Mouse (Mus musculus): Measurements from ENCODE around the gene D630045J12Rik.

The D630045J12Rik gene

DNA sequence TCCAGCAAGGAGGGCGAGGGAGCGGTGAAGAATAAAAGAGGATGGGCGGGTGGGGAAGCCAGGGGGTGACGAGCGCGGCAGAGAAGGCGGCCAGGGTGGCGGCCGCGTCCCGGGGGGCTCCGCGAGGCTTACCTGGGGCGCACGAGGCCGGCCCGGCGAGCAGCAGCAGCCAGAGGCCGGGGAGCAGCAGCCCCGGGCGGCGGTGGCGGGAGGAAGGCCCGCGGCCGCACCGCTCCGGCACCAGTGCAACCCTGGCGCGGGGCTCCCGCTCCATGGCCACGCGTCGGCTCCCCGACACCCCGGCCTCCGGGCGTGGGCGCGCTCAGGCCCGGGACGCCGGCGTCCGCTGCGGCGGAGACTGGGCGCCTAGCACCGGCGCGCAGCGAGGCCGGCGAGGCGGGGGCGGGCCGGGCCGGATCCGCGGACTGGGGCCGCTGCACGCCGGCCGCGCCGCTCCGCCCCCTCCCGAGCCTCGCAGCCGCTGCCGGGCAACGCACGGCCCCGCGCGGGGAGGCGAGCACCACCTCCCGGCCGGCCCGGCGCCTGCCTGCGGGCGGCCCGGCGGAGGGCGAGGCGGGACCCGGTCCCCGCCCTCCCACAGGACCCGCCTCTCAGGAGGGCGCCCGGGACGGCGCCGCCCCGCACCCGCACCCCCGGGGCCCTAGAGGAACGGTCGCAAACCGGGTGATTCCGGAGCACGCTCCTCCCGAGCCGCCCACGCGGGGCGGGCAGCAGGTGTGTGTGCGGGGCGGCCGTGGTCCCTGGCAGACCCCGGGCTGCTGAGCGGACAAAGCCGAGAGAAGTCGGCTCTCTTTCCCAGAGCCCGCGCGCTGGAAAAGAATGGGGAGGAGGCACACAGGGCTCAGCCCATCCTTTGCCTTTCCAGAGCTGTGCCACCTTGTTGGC, at the start of gene D630045J12Rik:
TSS of gene D630045J12Rik (minus strand) at position 274 of the 906 bp plus-strand sequence.
- peak; percentile 62 for DNase-seq

DNA sequence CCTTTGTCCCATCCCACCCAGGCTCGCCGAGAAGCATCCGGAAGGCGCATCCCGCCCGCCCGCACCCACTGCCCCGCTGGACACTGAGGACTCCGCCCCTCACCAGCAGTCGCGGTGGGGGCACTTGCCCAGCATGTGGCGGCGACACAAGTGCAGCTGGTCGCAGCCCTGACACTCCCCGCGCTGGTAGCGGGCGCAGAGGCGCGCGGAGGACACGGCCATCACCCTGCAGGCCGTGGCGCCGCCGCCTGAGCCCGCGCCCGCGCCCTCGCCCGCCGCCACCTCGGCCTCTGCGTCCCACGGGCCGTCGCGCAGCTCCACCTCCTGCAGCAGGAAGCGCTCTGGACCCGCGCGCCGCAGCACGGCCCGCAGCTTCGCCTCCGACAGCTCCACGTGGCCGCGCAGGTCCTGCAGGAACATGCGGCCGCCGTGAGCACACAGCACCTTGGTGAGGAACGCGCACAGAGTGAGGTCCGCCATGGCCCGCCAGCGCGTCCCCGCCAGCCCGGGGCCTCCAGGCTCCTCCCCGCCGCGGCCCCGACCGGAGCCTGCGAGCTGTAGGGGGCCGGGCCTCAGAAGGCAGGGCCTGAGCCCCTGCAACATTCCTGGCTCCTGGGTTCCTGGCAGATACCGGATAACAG, 45.1 kb upstream of the D630045J12Rik start, which contains the start of gene Zc3hav1l:
TSS of gene Zc3hav1l (minus strand) at position 499 of the 641 bp plus-strand sequence.
- DNase-seq: peak; percentile 70

DNA sequence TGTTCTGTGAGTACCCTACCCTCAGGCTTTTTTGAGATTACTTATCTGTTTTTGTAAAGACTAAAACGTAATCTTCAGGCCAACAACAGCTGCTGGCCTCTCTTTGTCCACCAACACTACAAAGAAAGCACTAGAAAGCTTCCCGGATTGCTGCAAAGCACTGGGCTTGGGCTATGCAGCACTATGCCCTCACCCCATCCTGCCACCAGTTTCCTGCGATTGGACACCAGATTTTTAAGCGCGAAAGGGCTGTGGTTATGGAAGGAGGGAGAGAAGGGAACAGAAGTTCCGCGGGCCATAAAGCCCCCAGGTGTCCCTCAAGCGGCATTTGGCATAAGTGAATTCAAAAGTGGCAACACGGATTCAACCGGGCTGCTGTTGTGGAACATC, 44.4 kb upstream of the D630045J12Rik start:
- DNase-seq: peak; percentile 18

DNA sequence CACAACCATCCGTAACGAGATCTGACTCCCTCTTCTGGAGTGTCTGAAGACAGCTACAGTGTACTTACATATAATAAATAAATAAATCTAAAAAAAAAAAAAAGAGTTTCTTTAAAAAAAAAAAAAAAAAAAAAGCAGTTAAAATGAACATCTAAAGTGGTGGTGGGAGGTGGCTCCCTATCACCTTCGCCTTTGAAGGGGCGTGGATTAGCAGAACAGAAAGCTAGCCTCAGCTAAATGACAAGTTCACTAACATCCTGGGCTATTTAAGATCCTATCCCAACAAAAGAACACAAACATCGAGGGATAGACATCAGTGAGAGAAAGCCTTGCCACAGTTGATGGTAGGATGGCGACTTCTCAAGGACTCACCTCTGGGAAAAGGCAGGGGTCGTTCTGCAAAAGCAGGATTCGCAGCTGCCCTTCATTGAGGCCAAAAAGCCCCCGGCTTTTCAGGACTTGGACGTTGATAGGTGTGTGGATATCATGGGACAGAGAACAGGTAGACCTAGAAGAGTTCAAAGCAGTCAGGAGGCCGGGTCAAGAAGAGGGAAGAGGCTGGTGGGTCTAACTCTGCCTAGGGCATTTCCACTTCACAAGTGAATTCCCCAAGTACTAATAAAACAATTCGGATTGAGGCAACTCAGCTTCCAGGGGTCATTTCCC, 43.9 kb upstream of the D630045J12Rik start:
- DNase-seq: no peak

DNA sequence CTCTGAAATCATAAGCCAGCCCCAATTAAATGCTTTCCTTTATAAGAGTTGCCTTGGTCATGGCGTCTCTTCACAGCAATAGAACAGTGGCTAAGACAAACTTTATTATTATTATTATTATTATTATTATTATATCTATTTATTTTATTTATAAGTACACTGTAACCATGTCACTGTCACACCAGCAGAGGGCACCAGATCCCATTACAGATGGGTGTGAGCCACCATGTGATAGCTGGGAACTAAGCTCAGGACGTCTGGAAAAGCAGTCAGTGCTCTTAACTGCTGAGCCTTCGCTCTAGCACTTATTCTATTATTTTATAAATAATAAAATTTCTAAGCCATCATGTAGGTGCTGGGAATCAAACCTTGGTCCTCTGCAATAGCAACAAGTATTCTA, 39.9 kb upstream of the D630045J12Rik start:
- DNase-seq: no peak

DNA sequence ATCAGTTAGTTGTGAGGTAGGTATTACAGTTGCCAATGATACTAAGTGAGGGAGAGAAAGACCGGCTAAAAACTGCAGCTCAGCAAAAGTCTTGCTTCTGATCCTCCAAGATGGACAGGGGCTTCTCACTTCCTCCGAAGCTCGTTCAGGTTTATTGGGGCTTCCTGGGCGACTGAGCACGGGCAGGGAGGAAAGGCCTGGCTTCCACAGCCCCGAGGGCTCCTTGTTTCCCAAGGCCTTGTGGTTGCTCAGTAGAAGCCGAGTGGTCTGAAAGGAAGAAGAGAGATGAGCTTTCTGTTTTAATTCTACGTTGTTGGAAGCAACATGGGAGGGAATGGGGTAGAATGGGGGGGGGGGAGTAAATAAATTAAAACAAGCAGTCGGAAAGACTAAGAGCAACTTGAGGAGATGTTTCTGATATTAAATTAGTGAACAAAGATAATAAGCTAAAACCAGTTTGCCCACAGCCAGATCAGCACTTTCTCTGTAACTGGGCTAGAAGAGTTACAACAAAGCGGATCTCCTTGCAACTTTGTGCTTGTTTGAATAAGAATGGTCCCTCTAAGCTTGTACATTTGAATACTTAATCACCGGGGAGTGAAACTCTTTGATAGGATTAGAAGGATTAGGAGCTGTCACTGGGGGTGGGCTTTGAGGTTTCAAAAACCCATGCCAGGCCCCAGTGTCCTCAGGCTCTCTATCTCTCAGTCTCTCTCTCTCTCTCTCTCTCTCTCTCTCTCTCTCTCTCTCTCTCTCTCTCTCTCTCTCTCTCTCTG, 39.2 kb upstream of the D630045J12Rik start:
- DNase-seq: no peak

DNA sequence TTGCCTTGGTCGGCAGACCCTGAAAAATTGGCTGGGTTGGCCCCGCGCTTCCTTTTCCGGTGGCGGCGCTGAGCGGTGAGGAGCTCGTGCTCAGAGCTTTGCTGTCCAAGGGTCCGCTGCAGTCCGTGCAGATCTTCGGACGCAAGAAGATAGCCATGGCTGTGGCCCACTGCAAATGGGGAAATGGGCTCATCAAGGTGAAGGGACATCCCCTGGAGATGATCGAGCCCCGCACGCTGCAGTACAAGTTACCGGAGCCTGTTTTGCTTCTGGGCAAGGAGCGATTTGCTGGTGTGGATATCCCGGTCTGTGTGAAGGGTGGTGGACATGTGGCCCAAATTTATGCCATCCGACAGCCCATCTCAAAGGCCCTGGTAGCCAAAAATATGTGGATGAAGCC, 30.6 kb upstream of the D630045J12Rik start:
- no peak for DNase-seq

DNA sequence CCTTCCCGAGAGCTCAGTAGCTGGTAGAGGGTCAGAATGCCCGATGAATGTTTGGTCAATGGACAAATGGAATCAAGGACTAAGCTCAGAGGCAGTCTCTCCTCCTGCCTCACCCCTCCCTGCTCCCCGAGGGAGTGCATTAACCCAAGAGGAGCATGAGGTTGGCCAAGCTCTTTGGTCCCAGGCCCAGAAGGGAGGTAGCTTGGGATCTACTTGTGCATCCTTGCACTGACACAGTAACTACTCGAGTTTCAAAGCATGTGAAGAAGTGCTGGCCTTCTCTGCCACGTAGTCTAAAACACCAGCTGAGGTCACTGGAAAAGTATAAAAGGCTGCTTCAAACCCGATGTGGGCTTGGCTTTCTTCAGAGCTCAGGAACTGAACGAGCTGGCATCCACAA, 10.7 kb upstream of the D630045J12Rik start:
- DNase-seq: no peak

DNA sequence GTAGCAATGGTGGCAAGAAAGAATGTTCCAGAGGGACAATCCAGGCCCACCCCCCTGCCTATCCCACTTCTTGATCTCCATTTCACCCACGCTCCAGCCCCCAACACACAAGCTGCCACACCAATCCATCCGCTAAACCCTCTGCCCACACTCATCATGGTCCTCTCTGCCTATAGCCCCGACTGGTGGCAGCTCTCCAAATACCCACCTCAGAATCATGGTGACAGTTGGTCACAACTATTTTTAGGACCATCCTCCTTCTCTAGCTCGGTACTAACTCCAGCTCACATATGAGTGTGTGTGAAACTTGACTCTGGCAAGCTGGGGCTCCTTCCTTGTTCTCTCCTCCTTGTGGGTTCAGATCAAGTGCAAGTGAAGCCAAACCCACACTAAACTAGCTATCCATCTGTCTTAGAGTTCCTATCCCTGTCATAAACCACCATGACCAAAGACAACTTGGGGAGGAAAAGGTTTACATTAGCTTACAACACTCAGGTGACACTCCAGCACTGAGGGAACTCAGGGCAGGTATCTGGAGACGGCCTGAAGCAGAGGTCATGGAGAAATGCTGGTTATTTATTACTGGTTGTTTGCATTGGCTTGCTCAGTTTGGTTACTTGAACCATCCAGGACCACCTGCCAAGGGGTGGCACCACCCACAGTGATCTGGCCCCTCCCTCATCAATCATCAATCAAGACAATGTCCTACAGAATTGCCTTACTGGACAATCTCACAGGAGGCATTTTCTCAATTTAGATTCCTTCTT, 9.8 kb upstream of the D630045J12Rik start:
- no peak for DNase-seq

DNA sequence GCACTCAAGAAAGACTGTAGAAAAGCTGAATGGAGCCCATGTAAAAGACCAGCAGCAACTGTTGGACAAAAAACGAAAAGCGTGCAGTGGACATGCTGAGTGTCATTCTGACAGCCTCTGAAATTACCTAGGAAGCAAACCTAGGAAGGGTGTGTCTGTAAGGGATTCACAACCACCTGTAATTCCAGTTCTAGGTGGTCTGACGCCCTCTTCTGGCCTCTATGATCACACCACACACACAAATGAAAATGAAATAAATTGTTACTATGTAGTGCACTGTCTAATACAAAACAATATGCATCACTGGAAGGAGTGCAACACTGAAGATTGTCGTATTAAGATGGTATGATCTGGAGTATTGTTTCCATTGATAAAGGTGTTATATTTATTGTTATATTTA, 8.1 kb upstream of the D630045J12Rik start:
- no peak for DNase-seq

DNA sequence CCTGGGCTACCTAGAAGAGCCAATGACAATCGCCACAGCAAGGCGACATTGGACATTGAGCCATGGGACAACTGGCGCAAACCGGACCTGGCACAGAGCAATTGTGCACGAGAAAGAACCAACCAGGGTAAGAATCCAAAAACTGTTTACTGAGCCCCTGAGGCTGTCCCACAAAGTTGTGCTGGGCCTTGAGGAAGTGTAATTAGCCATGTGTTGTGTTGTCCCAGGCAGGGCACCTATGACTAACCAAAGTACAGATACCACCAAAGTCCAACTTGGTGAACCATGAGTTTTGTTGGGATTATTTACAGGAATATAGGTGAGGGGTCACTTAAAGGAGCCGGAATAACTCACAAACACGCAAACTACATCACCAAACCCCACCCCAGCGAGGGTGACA, 3.7 kb upstream of the D630045J12Rik start:
- no peak for DNase-seq

DNA sequence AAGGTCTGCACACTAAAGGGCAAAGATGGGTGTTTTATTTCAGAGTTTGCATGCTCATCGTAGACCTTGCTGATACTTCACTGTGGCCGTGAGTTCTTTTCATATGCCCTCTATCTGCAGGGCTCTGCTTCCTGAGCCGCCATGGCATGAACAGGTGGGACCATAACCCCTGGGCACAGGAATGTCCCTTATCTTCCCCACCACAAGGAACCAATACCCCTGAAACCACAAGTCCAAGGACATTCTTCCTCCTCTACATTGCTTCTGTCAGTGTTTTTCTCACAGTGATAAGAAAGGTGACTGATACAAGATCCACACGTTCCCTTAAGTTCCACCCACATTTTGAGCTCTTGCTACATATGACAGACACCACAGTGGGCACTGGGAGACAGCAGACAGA, 3.0 kb upstream of the D630045J12Rik start:
- no peak for DNase-seq

DNA sequence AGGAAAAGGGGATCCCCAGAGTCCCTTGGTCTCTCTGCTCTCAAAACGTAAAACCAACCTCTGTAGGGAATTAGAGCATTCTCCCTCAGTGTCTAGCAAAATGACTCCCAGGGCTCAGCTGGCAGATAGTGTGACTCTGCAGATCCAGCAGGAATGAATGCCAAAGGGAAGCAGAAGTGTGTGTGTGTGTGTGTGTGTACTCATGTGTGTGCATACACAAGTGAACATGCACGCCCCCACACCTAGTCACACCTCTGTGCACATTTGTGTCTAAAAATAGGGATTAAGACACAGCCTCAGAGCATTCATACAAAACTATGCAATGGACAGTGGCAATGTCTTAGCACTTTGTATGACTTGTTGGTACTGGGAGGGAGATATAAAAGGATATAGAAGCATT, 2.0 kb upstream of the D630045J12Rik start:
- no peak for DNase-seq

DNA sequence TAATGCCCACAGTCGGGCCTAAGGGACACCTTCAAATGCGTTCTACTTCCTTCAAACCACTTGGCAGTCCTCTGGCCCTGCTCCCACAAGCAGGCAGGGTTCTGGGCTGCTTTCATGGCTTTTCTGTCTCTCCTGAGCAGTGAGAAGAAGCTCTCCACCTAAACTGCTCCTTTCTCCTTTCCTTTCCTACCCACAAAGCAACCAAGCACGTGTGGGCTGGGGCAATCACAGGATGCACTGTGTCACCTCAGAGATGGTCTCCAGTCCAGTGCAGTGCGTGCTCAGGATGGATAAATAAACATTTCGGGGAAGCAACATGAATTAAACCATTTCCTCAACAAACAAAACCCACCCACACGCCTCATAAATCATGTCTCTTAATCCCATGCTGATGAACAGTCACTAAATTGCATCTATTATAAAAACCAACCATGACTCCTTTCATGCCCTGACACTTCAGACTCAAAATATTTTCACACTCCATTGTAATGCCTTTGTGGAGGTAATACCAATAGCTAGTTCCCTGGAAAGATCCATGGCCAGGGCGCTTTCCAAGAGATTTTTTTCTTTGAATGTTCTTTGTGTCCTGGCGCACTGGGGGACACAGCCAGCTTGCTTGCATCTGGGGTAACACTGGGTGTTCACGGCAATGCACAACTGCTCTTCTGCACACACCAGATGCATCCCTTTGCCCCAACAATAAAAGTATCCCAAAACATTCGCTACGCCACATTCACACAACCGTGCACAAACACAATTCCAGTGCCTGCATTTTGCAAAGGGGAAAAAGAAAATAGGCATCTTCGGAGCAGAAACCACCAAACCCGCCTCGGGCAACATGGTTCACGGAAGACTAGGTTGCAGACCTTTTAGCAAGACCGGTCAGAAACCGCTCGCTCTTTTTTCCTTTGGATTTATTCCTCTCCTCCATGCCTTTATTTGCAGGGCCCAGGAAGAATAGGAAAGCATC, 758 bp downstream of the D630045J12Rik start:
- no peak for DNase-seq

DNA sequence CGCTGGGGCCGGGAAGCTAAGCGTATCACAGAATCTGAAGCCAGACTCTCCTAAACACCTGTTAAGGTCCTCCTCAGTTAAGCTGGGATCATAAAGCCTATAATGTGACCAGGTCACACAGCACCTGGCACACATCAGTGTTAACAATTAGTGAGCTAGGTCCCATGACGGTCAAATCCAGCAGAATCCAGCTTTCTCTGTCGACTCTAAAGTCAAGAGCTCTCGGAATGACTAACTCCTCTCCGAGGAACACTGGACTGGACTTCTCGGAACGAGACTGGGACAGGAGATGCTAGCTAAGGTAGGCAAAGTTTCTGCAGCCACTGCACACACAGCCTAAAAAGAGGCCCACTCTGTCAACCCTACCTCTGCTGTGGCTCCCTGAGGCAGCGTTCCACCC, 1.7 kb downstream of the D630045J12Rik start:
- DNase-seq: no peak

DNA sequence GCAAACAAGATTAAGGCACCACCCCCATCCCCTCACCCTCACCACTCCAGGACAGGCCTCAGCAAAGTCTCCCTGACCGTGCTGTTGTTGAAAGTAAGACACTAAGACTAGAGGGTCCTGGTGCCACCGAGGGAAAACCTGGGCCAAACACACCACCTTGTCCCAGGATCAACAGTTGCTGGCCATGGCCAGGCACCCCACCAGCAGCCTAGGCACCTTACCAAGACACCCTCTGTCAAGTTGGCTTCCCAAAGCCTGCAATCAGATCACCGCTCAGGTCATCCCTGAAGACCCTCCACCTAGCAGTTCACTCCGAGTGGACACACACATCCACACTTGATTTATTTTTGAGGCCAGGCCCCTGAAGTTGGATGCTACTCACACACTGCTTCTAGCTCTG, 2.3 kb downstream of the D630045J12Rik start:
- no peak for DNase-seq

DNA sequence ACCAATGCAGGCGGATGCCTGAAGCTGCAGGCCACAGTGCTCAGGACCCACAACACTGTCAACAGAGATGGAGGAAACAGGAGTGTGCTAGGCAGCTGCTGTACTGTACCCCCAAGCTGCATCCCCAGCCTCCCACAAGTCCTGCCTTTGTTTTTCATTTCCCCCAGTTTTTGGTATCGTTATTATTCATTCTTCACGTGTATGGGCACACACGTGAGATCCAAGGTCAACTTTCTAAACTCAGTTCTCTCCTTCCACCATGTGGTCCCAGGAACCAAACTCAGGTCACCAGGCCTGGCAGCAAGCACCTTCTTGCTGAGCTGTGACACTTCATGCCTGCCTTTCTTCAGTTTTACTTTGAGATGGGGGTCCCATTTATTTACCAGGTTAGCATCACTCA, 6.4 kb downstream of the D630045J12Rik start:
- no peak for DNase-seq

DNA sequence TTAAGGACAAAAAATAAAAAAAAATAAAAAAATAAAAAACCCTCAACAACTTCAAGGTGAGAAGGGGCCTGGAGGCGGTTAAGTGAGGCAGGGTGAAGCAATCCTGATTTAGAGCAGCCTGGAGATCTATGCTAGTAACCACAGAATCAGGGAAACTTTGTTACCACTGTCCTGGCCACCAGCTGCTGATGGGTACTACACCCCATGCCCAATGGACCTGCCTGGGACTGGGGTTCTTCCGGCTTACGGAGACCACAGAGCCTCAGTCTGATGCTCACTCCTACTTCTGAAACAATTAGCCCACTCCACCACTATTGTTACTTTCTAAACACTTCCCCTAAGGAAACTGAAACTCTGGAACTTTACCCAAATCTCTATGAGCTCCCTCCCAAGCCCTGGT, 9.0 kb downstream of the D630045J12Rik start:
- no peak for DNase-seq

DNA sequence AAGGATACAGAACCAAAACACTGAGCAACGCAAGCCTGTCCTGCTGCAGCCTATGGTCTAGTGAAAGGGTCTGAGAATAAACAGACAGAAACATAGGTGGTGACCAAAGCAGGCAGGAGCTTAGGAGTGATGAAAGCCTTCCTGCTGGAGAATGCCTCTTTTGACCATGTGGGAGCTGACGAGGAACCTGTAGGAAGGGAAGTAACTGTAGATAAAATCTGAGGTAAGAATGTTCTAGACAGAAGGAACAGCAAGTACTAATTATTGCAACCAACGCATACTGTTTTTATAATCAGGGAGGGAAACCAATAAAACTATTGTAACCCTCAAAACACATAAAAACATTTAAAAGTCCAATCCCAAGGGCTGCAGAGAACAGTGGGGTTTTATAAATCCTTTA, 9.6 kb downstream of the D630045J12Rik start:
- DNase-seq: no peak

DNA sequence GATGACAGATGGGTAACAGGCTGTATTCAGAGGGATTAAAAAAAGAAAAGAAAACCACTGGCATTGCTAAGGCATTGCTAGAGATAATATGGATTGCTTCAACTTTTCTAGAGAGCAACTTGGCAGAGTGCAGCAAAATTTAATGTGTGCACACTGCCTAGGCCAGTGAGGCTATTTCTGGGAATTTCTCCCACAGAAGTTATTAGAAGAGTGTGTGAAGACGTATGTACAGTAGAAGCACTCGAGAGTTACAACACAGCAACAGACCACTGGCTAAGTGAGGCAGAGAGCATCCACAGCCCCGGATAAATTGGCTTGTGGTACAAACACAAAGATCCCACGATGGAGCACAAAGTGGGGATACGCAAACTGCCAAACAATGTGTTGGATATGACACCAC, 11.0 kb downstream of the D630045J12Rik start:
- DNase-seq: no peak

DNA sequence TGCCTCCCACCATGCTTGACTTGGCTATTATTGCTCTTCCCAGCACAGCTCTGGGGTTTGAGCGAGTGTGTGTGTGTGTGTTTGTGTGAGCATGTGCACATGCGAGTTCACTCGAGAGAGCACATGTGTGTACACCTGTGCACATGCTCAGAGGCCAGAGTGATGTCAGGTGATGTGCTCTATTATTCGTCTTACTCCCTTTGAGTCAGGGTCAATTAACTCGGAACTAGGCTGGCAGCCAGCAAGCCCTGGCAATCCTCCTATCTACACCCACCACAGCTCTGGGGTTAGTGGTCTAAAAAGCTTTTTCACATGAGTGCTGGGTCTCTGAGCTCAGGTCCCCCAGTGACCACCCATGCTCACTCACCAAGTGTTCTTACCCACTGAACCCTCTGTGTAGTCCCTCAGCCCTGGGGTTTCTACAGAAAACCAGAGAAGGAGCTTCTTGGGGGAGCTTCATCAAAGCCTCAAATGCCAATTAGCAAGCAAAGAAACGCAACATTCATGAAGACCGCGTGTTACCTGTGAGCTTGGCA, 11.4 kb downstream of the D630045J12Rik start:
- DNase-seq: no peak
